Comparison of ENCODE assay signal across 16 mouse cellular contexts in genomic region chr4:59009186-59009585, GRCm38 (mm10). TPM values are rescaled to one million over a fixed set of nuclear protein-coding genes. Genes with fewer than 3 reads are reported as not detected.
DNase-seq lines count a peak whose midpoint lies in the region; ATAC-seq and TF ChIP-seq lines count a peak whose summit lies in the region.
"Had no signal": no experiment of that assay in that cellular context is flagged by ENCODE, and none has a peak within 500 bp of the region (broad histone marks: within the 10 kb centered on the region; RNA-seq: fewer than 3 reads in every experiment).

No protein-coding gene starts in this region.

- H3K4me3 ChIP-seq in liver, adult 2 months (ENCODE audit: insufficient read depth, low read depth, low read length), result no peak overlapping the region
- H3K4me3 ChIP-seq in liver, postnatal 0 days (ENCODE audit: low read depth, low read length), result no peak overlapping the region
- no peak overlapping the region for H3K4me3 ChIP-seq in kidney, embryonic 14.5 days (ENCODE audit: low read length)
- no peak overlapping the region for H3K4me3 ChIP-seq in forebrain, embryonic 14.5 days (ENCODE audit: low read depth, low read length)
- H3K4me3 ChIP-seq: heart, embryonic 10.5 days; limb, embryonic 13.5 days had no signal

- peak; percentile 24 for DNase-seq in liver, adult 2 months (ENCODE audit: extremely low read depth, low read depth, low spot score)
- no peak for DNase-seq in liver
- DNase-seq in liver, postnatal 0 days, result no peak
- peak; percentile 44 for DNase-seq in thymus, postnatal 14 days
- DNase-seq in cerebellum, adult 9-10 months, result no peak
- DNase-seq in forebrain, embryonic 14.5 days (ENCODE audit: low spot score), result no peak
- DNase-seq: cerebellum, postnatal 10 days; kidney, adult 8-10 months; right cerebral cortex, postnatal 14 days had no signal

- peak overlapping the region; percentile 18; the same call in 1 of the 2 replicates for H3K4me2 ChIP-seq in liver, postnatal 0 days (ENCODE audit: low read depth, low read length)
- no peak overlapping the region for H3K4me2 ChIP-seq in kidney, embryonic 14.5 days (replicated peaks; ENCODE audit: low read depth, low read length)
- no peak overlapping the region for H3K4me2 ChIP-seq in forebrain, embryonic 14.5 days (ENCODE audit: low read length)
- H3K4me2 ChIP-seq: hindbrain, embryonic 14.5 days; limb, embryonic 13.5 days had no signal

- H3K27ac ChIP-seq in liver, adult 2 months (replicated peaks; ENCODE audit: insufficient read depth, low read depth, low read length), result 0 out of 2 replicates have a peak overlapping the region, but pooled peaks have one; percentile 0
- no peak overlapping the region for H3K27ac ChIP-seq in liver, postnatal 0 days (ENCODE audit: low read depth)
- no peak overlapping the region for H3K27ac ChIP-seq in kidney, embryonic 14.5 days (ENCODE audit: low read depth, low read length)
- H3K27ac ChIP-seq in forebrain, embryonic 14.5 days (ENCODE audit: low read depth, low read length), result no peak overlapping the region
- H3K27ac ChIP-seq: heart, embryonic 10.5 days; hindbrain, embryonic 14.5 days; limb, embryonic 13.5 days; stomach, postnatal 0 days had no signal

- TF ChIP-seq POLR2A in liver, adult 2 months (IDR thresholded peaks at IDR 0.05; ENCODE audit: extremely low read depth, insufficient read depth, low read length), result no peak

- H3K9me3 ChIP-seq in liver, postnatal 0 days (ENCODE audit: low read length), result no peaks in the 10 kb centered on the region
- no peaks in the 10 kb centered on the region for H3K9me3 ChIP-seq in kidney, embryonic 14.5 days (ENCODE audit: control insufficient read depth, low read length)
- H3K9me3 ChIP-seq in forebrain, embryonic 14.5 days (replicated peaks; ENCODE audit: control insufficient read depth, low read length), result no peaks in the 10 kb centered on the region
- H3K9me3 ChIP-seq: heart, embryonic 10.5 days; limb, embryonic 13.5 days had no signal

- H3K27me3 ChIP-seq in liver, adult 2 months (ENCODE audit: control insufficient read depth, insufficient read depth, low read length), result no peaks in the 10 kb centered on the region
- H3K27me3 ChIP-seq in liver, postnatal 0 days (ENCODE audit: insufficient read depth, low read length), result no peaks in the 10 kb centered on the region
- H3K27me3 ChIP-seq in kidney, embryonic 14.5 days (ENCODE audit: control insufficient read depth, insufficient read depth, low read length), result no peaks in the 10 kb centered on the region
- H3K27me3 ChIP-seq in forebrain, embryonic 14.5 days (replicated peaks; ENCODE audit: control insufficient read depth, insufficient read depth, low read length), result no peaks in the 10 kb centered on the region
- H3K27me3 ChIP-seq: limb, embryonic 13.5 days had no signal

- H3K4me1 ChIP-seq in liver, adult 2 months (ENCODE audit: control insufficient read depth, insufficient read depth, low read length), result peaks cover 38% of the 10 kb centered on the region
- peaks cover 42% of the 10 kb centered on the region for H3K4me1 ChIP-seq in liver, postnatal 0 days (ENCODE audit: insufficient read depth)
- peaks cover 8% of the 10 kb centered on the region; the same call in 1 of the 2 replicates for H3K4me1 ChIP-seq in kidney, embryonic 14.5 days (ENCODE audit: control insufficient read depth, insufficient read depth, low read length)
- H3K4me1 ChIP-seq in forebrain, embryonic 14.5 days (ENCODE audit: control insufficient read depth, insufficient read depth, low read length), result peaks cover 6% of the 10 kb centered on the region

- peaks cover 48% of the 10 kb centered on the region for H3K79me2 ChIP-seq in liver, adult 2 months (ENCODE audit: control insufficient read depth, insufficient read depth, low read length)

- peak; percentile 83 for ATAC-seq in common myeloid progenitor, adult 5-6 weeks (replicated peaks; ENCODE audit: low read depth, poor library complexity, severe bottlenecking)
- ATAC-seq in liver, postnatal 0 days, result no peak
- no peak for ATAC-seq in kidney, embryonic 14.5 days (ENCODE audit: low FRiP score, low TSS enrichment)
- ATAC-seq in forebrain, embryonic 14.5 days, result no peak

- no peak overlapping the region for H3K9ac ChIP-seq in liver, adult 2 months (ENCODE audit: low read depth, low read length)
- H3K9ac ChIP-seq in liver, postnatal 0 days (replicated peaks), result no peak overlapping the region
- H3K9ac ChIP-seq in kidney, embryonic 14.5 days (ENCODE audit: low read depth, low read length), result no peak overlapping the region
- no peak overlapping the region for H3K9ac ChIP-seq in forebrain, embryonic 14.5 days (ENCODE audit: low read length)
- H3K9ac ChIP-seq: hindbrain, embryonic 14.5 days; limb, embryonic 13.5 days had no signal

- WGBS in liver, adult 2 months, result 80% methylated on average over 7 of the region's 7 CpGs
- 46% methylated on average over 7 of the region's 7 CpGs for WGBS in liver, postnatal 0 days (ENCODE audit: insufficient replicate concordance)
- WGBS in kidney, embryonic 14.5 days, result 92% methylated on average over 7 of the region's 7 CpGs
- 96% methylated on average over 7 of the region's 7 CpGs for WGBS in forebrain, embryonic 14.5 days

- no peak for TF ChIP-seq EP300 in liver, postnatal 0 days (IDR thresholded peaks at IDR 0.05; ENCODE audit: low read depth)

- peaks cover 5% of the 10 kb centered on the region; the same call in 1 of the 2 replicates for H3K36me3 ChIP-seq in liver, adult 2 months (ENCODE audit: control insufficient read depth, insufficient read depth, low read length)
- H3K36me3 ChIP-seq in liver, postnatal 0 days (replicated peaks; ENCODE audit: insufficient read depth, low read length), result 0 out of 2 replicates have a peak, but pooled peaks cover 2% of the 10 kb centered on the region
- no peaks in the 10 kb centered on the region for H3K36me3 ChIP-seq in kidney, embryonic 14.5 days (ENCODE audit: control insufficient read depth, insufficient read depth, low read length)
- no peaks in the 10 kb centered on the region for H3K36me3 ChIP-seq in forebrain, embryonic 14.5 days (ENCODE audit: control insufficient read depth, insufficient read depth, low read length)

- no peak for TF ChIP-seq CTCF in liver, adult 2 months (IDR thresholded peaks at IDR 0.05; ENCODE audit: low read depth, low read length)
- no peak for TF ChIP-seq CTCF in liver, postnatal 0 days (IDR thresholded peaks at IDR 0.05; ENCODE audit: low read depth)

RNA-seq across cellular contexts. Expression of gene Gm20503, which starts 6.2 kb away (rescaled TPM):
- total RNA-seq in liver, adult 2 months (2014; rRNA removed), result 0.60 TPM in 1 of 2 replicates, not detected in the other
- not detected in 2 replicates for polyA plus RNA-seq in liver, adult 2 months (2012; rRNA removed)
- total RNA-seq in common myeloid progenitor, adult 5-6 weeks (2017), result not detected in 2 replicates
- polyA plus RNA-seq in liver, postnatal 0 days (2015; fragmentation: Nextera tagmentation; extraction: Ambion mirVana), result 17.6 and 17.7 TPM in 2 replicates
- 10.8 and 14.6 TPM in 2 replicates for polyA plus RNA-seq in kidney, embryonic 14.5 days (2014; fragmentation: Nextera tagmentation; extraction: Ambion mirVana)
- polyA plus RNA-seq in forebrain, embryonic 14.5 days (2014; fragmentation: Nextera tagmentation; extraction: Ambion mirVana), result 1.5 and 5.3 TPM in 2 replicates
- total RNA-seq: gastrocnemius, adult 18-20 months had no signal

RNA-seq across cellular contexts. Expression of gene Dnajc25, which starts 14.3 kb away (rescaled TPM):
- total RNA-seq in liver, adult 2 months (2014; rRNA removed), result 10.8 and 11.8 TPM in 2 replicates
- 7.5 and 7.9 TPM in 2 replicates for polyA plus RNA-seq in liver, adult 2 months (2012; rRNA removed)
- total RNA-seq in common myeloid progenitor, adult 5-6 weeks (2017), result 12.0 and 17.1 TPM in 2 replicates
- polyA plus RNA-seq in liver, postnatal 0 days (2015; fragmentation: Nextera tagmentation; extraction: Ambion mirVana), result 12.5 and 13.8 TPM in 2 replicates
- polyA plus RNA-seq in kidney, embryonic 14.5 days (2014; fragmentation: Nextera tagmentation; extraction: Ambion mirVana), result 12.5 and 14.0 TPM in 2 replicates
- 4.9 and 6.5 TPM in 2 replicates for polyA plus RNA-seq in forebrain, embryonic 14.5 days (2014; fragmentation: Nextera tagmentation; extraction: Ambion mirVana)

RNA-seq across cellular contexts. Expression of gene Ptgr1, which starts 22.3 kb away (rescaled TPM):
- 3.2 and 4.1 TPM in 2 replicates for total RNA-seq in liver, adult 2 months (2014; rRNA removed)
- 0.76 and 1.4 TPM in 2 replicates for polyA plus RNA-seq in liver, adult 2 months (2012; rRNA removed)
- 9.4 and 11.6 TPM in 2 replicates for total RNA-seq in common myeloid progenitor, adult 5-6 weeks (2017)
- polyA plus RNA-seq in liver, postnatal 0 days (2015; fragmentation: Nextera tagmentation; extraction: Ambion mirVana), result 6.4 and 6.8 TPM in 2 replicates
- polyA plus RNA-seq in kidney, embryonic 14.5 days (2014; fragmentation: Nextera tagmentation; extraction: Ambion mirVana), result 25.3 and 29.2 TPM in 2 replicates
- 4.9 and 5.9 TPM in 2 replicates for polyA plus RNA-seq in forebrain, embryonic 14.5 days (2014; fragmentation: Nextera tagmentation; extraction: Ambion mirVana)

RNA-seq across cellular contexts. Expression of gene Gng10, which starts 25.7 kb away (rescaled TPM):
- 10.1 and 14.7 TPM in 2 replicates for total RNA-seq in liver, adult 2 months (2014; rRNA removed)
- polyA plus RNA-seq in liver, adult 2 months (2012; rRNA removed), result 5.5 and 6.0 TPM in 2 replicates
- total RNA-seq in common myeloid progenitor, adult 5-6 weeks (2017), result 89.5 and 114 TPM in 2 replicates
- 16.0 and 16.2 TPM in 2 replicates for polyA plus RNA-seq in liver, postnatal 0 days (2015; fragmentation: Nextera tagmentation; extraction: Ambion mirVana)
- polyA plus RNA-seq in kidney, embryonic 14.5 days (2014; fragmentation: Nextera tagmentation; extraction: Ambion mirVana), result 113 and 148 TPM in 2 replicates
- 204 and 233 TPM in 2 replicates for polyA plus RNA-seq in forebrain, embryonic 14.5 days (2014; fragmentation: Nextera tagmentation; extraction: Ambion mirVana)

Comparison
In these comparisons a context has a peak if more than half of its experiments do, and no peak if none do; other contexts are left out.
1. DNase-seq: peak in liver, adult 2 months (single experiment) and thymus, postnatal 14 days (single experiment); none in liver (single experiment), liver, postnatal 0 days (single experiment), cerebellum, adult 9-10 months (single experiment) and forebrain, embryonic 14.5 days (single experiment).